Mouse (Mus musculus): ENCODE measurements around the gene Gm10974.

The Gm10974 gene

DNA sequence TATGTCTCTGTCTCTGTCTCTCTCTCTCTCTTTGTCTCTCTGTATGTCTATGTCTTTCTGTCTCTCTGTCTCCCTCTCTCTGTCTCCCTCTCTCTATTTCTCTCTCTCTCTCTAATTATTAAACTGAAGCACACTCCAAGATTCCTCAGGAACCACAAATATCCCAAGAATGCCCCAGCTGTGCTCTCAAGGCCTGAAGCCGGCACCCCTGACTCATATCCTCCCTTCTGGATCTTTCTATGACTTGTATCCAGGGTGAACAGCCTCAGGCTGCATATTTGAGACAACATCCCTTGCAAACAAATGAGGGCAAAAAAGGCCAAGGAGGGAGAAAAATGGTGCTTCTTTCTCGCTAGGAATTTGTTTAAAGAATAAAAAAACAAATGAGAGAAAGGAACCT lies at the start of gene Gm10974:
TSS of gene Gm10974 (plus strand) at position 2 of the 400 bp plus-strand sequence.
- DNase-seq: peak; percentile 48

DNA sequence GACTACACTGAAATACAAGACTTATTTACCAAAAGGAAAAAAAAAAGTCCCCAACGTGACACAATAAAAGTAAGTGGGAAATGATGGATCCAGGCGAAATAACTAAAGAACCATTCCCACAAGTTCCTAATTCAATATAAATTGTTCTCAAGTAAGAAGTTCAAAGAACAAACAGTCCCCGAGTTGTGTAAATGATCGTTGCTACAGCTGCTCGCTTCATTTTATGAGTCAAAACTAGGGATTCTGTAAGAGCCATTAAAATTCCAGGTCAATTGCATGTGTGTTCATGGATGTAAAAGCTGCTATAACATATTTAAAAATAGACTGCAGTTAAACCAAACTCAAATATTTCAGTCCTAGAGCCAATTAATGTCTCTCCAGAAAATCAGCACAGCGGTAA lies 47.6 kb upstream of the Gm10974 start:
- DNase-seq: no peak

DNA sequence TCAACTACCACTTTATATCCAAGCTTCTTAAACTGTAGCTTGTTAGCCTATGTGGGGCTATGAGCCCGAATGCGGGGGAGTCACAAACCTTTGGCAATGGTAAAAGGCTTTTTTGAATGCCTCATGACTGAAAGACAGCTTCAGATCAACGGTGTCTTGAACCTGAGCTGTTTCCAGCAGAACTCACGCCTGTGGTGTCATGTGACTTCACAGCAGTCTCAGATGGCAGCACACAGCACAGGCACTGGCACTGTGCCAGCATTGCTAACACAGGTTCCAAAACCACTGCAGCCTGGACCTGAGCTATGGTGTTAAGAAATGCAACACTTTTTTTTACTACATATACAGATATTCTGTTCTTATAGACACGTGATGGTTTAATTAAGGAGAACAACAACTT lies 44.7 kb upstream of the Gm10974 start:
- DNase-seq: peak; percentile 45

DNA sequence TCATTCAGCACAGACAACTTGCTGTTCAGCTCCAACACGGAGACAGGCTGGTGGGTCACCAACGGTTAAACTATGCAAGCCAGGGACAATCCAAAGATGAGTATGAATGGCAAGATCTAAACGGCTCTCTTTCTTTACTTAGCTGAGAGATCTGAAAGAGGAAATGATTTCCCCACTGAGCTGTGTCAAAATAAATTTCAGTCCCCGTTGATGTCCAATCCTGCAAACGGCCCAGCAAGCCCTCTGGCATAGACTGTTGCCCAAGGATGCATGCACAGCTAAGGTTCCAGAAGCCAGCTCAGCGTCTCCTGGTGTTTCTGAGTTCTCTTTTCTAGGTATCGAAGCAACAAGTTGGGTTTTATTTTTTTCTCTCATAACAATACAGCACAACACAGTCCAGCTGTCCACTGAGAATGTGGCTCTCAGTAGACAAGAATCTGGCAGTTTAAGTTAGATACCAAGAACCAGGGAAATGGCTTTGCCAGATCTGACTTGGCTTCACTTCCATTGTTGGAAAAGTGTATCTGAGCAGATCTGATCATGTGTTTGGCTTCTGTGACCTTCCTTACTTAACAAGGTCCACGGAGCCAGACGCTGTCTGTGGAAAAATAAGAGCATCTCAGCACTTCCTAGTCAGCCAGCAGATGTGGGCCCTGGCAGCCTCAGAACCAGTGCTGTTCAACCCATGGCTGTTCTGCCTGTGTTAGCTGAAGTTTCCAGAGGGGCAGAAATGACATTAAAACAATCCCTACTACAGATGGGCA lies 42.3 kb upstream of the Gm10974 start:
- DNase-seq: no peak

DNA sequence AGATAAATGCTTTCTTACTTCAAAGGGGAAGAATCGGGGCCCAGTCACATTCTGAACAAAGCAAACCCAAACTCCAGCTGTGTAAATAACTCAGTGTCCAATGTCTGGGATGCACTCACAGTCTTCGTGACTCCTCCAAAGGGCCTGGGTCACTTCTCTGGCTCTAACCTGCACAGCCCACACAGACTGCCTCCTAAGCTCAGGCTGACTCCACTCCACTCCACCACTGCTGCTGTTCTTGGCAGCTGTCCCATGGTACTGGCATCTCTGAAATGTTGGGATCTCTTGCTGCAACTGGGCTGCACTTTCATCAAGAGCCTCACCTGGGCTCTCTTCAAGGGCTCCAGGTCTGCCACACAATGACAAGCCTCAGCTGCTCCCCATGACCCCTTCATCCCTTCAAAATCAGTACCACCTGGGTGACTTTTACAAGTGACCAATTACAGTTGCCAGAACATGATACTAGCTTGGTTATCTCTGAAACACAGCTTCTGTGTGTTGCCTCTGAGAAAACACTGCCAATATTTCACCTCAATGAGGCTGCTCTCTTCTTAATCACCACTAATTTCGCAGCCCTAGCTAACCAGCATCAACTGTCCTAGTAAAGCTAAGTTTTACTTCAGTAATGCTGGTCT lies 40.2 kb upstream of the Gm10974 start:
- no peak for DNase-seq

DNA sequence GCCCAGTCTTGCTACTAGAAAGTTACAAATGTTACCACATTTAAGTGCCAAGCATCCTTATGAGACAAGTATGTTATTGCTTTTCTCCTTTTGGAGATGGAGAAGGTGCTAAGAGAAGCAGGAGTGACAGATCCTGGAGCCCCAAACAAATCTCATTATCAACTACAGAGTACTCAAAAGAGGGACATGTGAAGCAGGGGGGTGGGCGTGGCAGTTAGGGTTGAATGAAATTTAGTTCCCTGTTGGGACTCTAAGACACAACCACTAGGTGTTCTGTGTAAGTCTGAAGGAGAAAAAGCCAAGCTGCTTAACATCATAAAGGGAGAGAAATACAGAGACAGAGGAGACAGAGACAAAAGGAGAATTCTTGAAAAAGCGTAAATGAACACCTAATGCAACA lies 38.2 kb upstream of the Gm10974 start:
- DNase-seq: no peak

DNA sequence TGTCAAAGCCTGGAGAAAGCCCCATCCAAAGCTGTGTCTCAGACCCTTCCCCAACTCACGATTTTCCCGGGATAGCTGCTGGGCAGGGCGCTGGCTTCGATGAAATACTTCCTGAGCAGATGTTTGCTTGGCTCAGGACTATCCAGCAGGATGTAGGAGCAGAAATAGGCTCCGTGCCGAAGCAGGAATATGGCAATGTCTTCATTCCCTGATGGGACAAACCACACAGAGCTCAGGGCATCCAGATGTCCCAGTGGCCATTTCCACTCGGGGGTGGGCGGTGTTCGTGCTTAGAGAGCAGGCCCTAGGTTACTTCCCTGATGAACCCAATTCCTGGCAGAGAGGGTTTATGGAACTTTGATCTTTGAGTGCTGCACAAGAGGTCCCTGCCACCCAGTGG lies 35.1 kb upstream of the Gm10974 start:
- DNase-seq: no peak

DNA sequence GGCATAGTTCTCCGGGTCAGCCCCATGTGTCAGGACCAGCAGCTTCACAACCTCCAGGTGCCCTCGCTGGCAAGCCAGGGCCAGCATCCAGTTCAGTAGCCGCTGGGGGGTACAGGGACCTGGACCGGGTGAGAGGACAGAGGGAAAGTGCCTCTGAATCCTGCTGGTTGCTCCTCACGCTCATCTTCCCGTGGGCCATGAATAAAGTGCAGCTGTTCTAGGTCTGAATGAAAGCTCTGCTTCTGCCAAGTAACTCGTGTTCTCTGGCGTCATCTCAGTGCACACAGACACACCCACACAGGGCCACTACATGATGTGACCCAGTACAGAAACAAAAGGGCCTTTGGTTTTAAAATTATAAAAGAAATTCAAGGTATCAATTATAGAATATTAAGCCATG lies 33.4 kb upstream of the Gm10974 start:
- no peak for DNase-seq

DNA sequence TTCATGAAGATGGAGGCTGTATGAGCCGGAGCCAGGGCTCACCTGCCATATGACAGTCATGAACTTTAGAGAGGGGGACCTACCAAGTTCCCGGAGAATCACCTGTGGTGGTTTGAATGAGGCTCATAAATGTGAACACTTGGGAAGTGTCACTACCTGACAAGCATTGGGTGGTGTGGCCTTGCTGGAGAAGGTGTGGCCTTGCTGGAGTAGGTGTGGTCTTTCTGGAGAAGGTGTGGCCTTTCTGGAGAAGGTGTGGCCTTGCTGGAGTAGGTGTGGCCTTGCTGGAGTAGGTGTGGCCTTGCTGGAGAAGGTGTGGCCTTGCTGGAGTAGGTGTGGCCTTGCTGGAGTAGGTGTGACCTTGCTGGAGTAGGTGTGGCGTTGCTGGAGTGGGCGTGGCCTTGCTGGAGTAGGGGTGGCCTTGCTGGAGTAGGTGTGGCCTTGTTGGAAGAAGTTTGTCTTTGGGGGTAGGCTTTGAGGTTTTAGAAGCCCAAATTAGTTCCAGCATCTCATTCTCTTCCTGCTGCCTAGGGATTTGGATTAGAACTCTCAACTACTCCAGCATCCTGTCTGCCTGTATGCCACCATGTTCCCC lies 31.7 kb upstream of the Gm10974 start:
- no peak for DNase-seq

DNA sequence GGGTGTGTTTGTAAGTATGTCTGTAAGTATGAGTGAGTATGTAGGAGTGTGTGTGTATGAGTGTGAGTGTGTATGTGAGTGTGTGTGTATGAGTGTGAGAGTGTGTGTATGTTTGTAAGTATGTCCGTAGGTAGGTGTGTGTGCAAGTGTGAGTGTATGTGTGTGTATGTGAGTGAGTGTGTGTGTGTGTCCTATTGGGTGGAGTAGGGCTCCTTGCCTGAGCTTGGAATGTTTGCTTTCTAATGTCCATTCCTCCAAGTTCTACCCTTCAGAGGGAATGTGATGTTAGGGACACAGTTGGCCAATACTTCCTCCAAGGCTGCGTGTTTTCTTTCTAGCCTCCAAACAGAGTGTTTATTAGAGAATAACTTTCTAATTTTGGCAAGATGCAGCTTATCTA lies 28.8 kb upstream of the Gm10974 start:
- DNase-seq: no peak

DNA sequence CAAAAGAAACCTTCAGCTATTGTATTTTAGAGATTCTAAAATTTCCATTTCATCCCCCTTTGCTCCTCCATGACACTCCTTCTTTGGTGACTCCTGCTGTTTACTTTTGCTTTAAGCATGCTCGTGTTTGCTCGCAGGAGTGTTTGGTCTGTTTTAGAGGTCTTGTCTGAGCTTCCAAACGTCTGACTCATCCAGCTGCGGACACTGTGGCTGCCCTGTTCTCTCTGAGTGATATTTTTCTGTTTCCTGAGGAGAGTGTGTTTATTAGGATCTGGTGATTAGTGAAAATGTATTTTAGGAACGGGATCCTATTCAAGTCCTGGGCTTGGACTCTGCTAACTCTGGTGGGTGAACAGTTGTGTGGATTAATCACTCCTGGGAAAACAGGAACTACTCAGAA lies 26.1 kb upstream of the Gm10974 start:
- DNase-seq: no peak

DNA sequence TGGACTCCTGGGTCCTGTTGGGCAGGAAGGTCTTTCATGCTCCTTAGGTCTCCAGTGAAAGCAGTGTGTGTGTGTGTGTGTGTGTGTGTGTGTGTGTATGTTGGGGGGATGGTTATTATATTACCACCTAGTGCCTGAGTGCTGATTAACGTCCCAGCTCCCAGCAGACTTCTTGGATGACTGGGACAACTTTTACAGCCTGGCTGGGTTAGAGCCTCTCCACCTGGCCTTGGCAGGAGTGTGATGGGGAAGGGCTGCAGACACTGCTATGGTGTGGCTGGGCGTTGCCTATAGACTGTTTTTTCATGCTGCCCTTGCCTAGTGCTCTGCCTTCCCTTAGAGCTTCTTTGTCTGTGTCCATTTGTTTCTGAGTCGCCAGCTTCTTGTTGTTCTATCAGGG lies 25.7 kb upstream of the Gm10974 start:
- DNase-seq: no peak

DNA sequence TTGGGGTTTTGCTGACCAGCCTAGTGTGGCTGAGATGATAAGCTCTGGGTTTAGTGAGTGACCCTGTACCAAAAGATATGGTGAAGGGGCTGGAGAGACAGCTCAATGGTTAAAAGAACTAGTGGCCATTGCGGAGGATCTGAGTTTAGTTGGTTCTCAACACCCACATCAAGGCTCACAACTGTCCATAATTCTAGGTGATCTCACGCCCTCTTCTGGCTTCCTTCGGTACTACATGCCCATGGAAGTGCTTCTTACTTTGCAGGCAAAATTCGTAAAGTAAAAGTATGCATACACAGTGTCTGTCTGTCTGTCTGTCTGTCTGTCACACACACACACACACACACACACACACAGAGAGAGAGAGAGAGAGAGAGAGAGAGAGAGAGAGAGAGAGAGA lies 23.4 kb upstream of the Gm10974 start:
- DNase-seq: peak; percentile 73

DNA sequence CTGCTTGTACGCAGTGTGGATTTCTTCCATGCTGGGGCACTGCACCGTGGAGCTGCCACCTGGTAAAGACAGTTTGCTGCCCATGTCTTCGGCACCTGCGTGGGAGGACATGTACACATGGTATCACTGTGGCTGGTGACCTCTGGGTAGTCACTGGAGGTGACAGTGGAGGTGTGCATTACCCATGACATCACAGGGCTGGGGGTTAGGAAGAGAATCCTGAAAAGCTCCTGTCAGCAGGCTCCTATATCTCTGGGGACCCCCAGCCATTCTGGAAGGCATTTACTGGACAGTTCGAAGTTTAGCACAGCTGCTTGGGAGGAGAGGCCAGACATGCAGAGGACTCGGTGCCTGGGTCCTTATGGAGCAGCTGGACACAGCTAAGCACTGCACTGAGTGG lies 22.9 kb upstream of the Gm10974 start:
- DNase-seq: no peak

DNA sequence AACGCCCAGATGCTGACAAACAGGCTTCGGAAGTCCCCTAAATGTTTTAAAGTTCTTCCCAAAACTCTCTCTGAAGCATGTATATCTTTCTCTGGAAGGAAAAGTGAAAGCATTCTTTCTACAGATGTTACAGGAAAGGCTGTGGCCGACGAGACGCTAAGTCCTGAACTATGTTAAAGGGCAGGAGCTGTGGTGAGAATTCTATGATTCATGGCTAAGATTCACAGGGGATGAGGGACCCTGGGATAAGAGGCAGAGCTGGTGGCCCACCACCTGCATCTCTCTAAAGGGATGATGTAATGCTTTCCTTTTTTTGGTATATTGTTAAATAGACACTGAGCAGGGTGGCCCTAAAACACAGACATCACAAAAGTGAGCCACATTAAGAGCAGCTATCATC lies 22.4 kb upstream of the Gm10974 start:
- DNase-seq: no peak

DNA sequence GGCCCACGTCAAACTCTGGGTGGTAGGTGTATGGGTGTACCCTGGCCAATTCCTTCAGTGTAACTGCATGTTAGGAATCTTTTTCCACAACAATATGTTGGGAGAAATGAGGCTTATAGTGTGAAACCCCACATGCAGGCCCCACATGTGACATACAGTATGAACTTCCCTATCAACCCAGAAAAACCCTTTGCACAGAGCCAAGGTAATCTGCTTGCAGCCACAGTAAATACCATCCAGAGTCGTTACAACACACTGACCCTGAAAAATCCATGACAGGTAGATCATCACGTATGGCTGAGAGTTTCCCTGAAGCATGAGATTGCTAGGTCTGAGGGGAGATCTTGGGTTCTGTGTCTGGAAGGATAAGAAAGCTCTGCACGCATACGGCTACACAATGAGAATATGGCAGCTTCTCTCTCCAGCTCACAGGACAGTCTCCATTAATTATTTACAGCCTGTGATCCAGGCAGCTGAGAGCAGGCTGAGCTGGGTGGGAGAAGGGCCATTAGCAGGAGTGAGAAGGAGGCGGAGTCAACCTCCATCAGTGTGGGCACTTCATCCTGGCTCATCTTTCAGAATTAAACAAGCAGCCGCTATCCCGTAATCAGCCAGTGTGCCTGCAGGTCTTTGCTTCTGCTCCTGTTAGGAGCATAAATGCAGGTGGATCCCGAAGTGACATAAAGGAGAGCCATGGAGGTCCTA lies 18.6 kb upstream of the Gm10974 start:
- DNase-seq: no peak

DNA sequence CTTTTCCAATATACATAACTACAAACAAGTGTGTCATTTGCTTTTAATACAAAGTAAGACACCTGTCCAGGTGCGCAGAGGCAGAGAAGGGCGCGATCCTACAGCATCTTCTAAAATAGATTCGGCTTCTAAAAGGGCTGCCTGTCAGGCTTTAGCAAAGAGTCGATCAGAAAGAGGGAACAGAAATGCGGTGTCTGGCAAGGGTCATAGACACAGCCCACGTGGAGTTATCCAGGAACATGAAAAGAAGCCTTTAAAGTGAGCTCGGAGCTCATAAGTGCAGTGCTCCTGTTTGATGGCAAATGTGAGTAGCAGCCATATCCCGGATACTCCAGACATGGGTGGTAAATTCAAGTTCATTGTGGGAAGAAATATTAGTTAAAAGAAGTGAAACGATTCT lies 17.1 kb upstream of the Gm10974 start:
- DNase-seq: no peak

DNA sequence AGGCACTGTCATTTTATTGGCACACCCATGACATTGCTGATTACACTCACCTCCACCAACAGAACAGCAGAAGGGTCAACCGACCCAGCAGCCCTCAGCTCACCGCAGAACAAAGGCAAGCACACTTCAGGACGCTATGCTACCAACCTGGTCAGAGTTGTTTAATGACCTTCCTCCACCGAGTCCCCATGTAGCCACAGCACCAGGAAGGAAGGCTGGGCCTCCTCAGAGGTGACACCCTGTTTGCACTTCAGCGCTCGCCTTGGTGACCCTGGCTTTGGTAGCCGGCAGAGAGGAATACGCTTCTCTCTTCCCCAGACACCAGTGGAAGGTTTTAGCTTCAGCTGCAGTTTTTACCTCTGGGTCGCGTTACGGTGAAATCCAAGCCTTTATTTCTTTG lies 16.0 kb upstream of the Gm10974 start:
- DNase-seq: no peak

DNA sequence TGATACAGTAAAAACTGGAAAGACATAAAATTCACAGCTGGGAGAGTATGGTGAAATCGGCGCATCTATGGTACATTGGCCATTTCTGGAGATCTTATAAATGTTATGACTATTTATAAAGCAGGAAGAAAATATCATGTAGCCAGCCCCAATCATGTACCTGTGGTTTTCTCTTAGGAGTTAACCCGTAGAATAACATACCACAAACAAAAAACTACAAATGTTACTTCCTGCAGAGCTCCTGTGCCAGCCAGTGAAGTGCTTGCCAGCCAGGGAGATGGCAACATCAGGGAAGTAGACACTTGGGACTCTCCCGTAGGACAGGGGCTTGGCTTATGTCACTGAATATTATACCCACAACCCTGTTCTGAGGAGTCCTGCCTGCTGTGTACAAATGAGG lies 14.6 kb upstream of the Gm10974 start:
- no peak for DNase-seq

DNA sequence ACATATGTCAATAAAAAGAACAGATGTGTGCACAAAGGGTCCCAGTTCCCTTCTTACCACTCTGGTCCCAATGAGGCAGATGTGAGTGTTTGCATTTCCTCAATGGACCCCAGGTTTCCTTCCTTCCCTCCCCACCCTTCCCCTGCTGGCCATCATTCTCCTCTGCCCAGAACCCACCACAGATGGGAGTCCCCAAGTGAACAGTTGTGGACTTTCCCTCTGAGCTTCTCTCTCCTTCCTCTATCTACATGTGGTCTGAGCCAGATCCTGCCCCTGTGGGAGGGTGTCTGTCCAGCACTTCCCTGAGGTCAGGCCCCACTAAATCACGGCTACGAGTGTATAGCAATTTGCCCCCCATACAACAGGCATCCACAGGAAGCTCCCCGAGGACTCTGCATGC lies 10.8 kb upstream of the Gm10974 start:
- DNase-seq: no peak

DNA sequence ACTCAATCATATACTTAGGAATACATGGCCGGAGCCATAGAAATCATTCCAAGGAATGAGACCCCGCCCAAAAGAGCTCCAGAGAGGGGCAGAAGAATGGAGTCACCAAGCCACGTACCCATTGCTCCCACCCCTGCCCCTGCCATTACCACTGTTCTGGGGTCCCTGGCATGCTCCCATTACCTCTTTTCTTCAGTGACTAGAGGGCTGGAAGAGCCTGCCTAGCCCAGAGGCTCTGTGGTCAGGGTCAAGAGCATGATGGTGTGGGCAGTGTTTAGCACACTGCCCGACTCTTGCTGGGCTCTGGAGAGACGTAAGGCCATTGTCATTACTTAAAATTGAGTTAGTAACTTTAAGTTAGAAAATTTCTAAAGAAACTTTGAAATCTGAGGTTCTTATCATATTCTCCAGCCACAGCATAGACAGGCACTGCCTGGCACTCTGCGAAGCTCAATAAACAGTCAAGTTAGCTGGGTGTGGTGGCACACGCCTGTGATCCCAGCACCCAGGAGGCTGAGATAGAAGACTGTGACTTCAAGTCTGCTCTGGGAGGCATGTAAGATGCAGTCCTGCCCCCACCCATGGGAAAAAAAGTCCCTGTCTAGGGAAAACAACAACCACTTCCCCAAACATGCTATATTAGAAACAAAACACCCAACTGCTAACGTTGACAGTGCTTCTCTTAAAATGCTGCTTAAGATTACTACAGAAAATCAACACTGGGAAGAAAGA lies 9.7 kb upstream of the Gm10974 start:
- no peak for DNase-seq

DNA sequence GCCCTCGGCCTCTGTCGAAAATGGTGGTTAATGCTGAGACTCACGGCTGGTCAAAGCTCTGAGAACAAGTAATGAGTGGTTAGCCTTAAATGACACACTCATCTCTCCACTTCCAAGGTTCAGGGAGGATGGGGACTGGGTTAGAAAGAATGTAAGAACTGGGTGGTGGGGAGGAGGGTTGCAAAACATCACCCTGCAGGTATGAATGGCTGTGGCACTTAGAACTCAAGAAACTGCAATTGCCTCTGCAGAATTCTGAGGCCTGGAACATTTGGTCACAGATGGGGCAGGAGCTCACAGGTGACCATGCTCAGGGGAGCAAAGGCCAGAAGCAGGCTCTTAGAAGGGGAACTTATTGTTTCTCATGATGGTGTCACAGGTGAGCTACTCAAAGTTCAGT lies 7.2 kb upstream of the Gm10974 start:
- DNase-seq: no peak

DNA sequence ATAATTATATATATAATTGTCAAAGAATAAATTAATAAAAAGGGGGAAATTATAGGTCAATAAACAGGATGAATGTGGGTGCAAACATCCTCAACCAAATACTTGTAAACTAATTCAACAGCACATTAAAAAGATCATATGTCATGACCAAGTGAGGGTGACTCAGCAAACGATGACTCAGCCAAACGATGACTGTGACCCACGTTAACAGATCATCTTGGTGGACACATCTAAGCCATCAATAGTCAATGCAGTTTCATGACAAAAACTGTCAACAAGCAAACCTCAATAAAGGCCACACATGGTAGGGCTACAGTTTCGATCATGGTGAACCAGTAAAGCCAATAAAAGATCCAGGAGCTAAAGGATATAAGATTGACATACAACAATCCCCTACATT lies 6.7 kb upstream of the Gm10974 start:
- no peak for DNase-seq

Data from kidney, adult 9 months (tissue).